Mouse (Mus musculus) cerebral cortex, adult 2 months (tissue): ENCODE measurements around the gene Sorcs2.

Experiments used
- WGBS: fragments of 180-500 bp; shearing (Covaris S2); methylation state at CpG from one replicate; pipeline ENCODE4 v1.1.7; 2018; 5-methylcytosine and 5-hydroxymethylcytosine counted together

Gene Sorcs2

GRCm38 (mm10) chr5:36178785-36179184 lies 219.2 kb downstream of the Sorcs2 start:
- WGBS, result 92% methylated on average over 3 of the region's 3 CpGs

- WGBS, result 58% methylated on average over 7 of the region's 7 CpGs
Observed at GRCm38 (mm10) chr5:36178215-36178614, 219.7 kb downstream of the Sorcs2 start.

- WGBS, result 94% methylated on average over 4 of the region's 4 CpGs
Observed at GRCm38 (mm10) chr5:36176873-36177272, 221.1 kb downstream of the Sorcs2 start.

GRCm38 (mm10) chr5:36176409-36176808 lies 221.5 kb downstream of the Sorcs2 start:
- WGBS, result 77% methylated on average over 11 of the region's 11 CpGs

GRCm38 (mm10) chr5:36174569-36175115 lies 223.3 kb downstream of the Sorcs2 start:
- WGBS, result 66% methylated on average over 9 of the region's 9 CpGs

- 30% methylated on average over 14 of the region's 14 CpGs for WGBS
Observed at GRCm38 (mm10) chr5:36168963-36169650, 228.8 kb downstream of the Sorcs2 start.

- WGBS, result 84% methylated on average over 6 of the region's 6 CpGs
Observed at GRCm38 (mm10) chr5:36166346-36167013, 231.5 kb downstream of the Sorcs2 start.

- WGBS, result 82% methylated on average over 21 of the region's 21 CpGs
Observed at GRCm38 (mm10) chr5:36165424-36166302, 232.3 kb downstream of the Sorcs2 start.

GRCm38 (mm10) chr5:36154879-36155485 lies 243.0 kb downstream of the Sorcs2 start:
- WGBS, result 81% methylated on average over 8 of the region's 8 CpGs

GRCm38 (mm10) chr5:36153261-36153660 lies 244.7 kb downstream of the Sorcs2 start:
- WGBS, result 71% methylated on average over 2 of the region's 2 CpGs

GRCm38 (mm10) chr5:36151086-36151485 lies 246.9 kb downstream of the Sorcs2 start:
- 85% methylated on average over 8 of the region's 8 CpGs for WGBS

GRCm38 (mm10) chr5:36149098-36149497 lies 248.8 kb downstream of the Sorcs2 start:
- 67% methylated on average over 8 of the region's 8 CpGs for WGBS

- WGBS, result 76% methylated on average over 2 of the region's 2 CpGs
Observed at GRCm38 (mm10) chr5:36146589-36146988, 251.3 kb downstream of the Sorcs2 start.

GRCm38 (mm10) chr5:36144560-36144959 lies 253.4 kb downstream of the Sorcs2 start:
- 73% methylated on average over 2 of the region's 2 CpGs for whole genome bisulfite sequencing

GRCm38 (mm10) chr5:36141676-36142255 lies 256.2 kb downstream of the Sorcs2 start:
- 69% methylated on average over 6 of the region's 6 CpGs for WGBS

GRCm38 (mm10) chr5:36141112-36141511 lies 256.8 kb downstream of the Sorcs2 start:
- WGBS, result 95% methylated on average over 4 of the region's 4 CpGs

- 75% methylated on average over 6 of the region's 6 CpGs for WGBS
Observed at GRCm38 (mm10) chr5:36139766-36140165, 258.2 kb downstream of the Sorcs2 start.

GRCm38 (mm10) chr5:36135874-36136542 lies 261.9 kb downstream of the Sorcs2 start:
- WGBS, result 80% methylated on average over 3 of the region's 3 CpGs

- WGBS, result 87% methylated on average over 6 of the region's 6 CpGs
Observed at GRCm38 (mm10) chr5:36134302-36134701, 263.6 kb downstream of the Sorcs2 start.

GRCm38 (mm10) chr5:36133893-36134292 lies 264.0 kb downstream of the Sorcs2 start:
- WGBS, result 63% methylated on average over 2 of the region's 2 CpGs
